Mouse (Mus musculus): Measurements from ENCODE around the gene Gm6525. TPM values are rescaled to one million over a fixed set of nuclear protein-coding genes. Genes with fewer than 3 reads are reported as not detected.

The Gm6525 gene
- polyA plus RNA-seq, 1 experiment: not detected

DNA sequence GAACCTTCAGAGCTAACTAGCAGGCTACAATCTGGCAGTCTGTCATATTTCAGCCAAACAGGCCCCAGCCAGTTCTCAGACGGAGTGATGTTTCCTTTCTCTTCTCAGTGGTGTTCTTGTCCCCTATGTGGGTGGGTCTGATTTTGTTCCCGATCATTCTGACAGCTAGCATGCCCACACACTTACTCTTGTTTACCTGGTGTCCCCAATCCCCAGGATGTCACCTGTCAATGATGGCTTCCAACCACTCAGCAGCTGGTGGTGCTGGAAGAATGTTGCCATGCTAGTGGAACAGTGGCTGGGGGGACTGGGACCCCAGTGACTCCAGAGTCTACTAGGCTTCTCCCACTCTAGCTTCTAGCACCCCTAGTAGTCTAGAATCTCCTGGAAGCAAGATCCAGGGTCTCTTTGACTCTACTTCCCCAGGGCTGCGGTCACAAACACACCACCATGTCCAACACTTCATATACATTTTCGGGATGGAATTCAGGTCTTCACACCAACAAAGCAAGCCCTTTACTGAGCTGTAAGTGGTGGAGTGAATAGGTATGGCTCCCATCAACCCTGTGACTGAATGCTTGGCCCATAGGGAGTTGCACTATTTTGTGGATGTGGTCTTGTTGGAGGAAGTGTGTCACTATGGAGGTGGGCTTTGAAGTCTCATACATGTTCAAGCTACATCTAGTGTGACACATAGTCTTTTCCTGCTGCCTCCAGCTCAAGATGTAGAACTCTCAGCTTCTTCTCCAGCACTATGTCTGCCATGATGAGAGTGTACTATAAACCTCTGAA, 16.1 kb upstream of the Gm6525 start:
- no peaks in the 10 kb centered on the region for H3K27me3 ChIP-seq (ENCODE audit: control insufficient read depth, insufficient read depth, low read length, poor library complexity, severe bottlenecking)
- H3K9ac ChIP-seq (ENCODE audit: low read depth, poor library complexity, severe bottlenecking): no peak overlapping the region
- no peaks in the 10 kb centered on the region for H3K9me3 ChIP-seq (replicated peaks; ENCODE audit: control insufficient read depth, insufficient read depth, low read length, poor library complexity, severe bottlenecking)
- TF ChIP-seq CTCF (IDR thresholded peaks at IDR 0.05; ENCODE audit: low read depth, low read length) (no peak), EP300 (IDR thresholded peaks at IDR 0.05; ENCODE audit: insufficient read depth, low read depth, low read length) (no peak), POLR2A (IDR thresholded peaks at IDR 0.05; ENCODE audit: insufficient read depth, low read length) (no peak)
- H3K4me1 ChIP-seq (ENCODE audit: control insufficient read depth, insufficient read depth, low read length): no peaks in the 10 kb centered on the region
- no peak overlapping the region for H3K27ac ChIP-seq (ENCODE audit: insufficient read depth, low read length)
- H3K4me3 ChIP-seq (ENCODE audit: low read depth, low read length): no peak overlapping the region
- H3K36me3 ChIP-seq (ENCODE audit: control insufficient read depth, insufficient read depth, low read length, poor library complexity, severe bottlenecking): no peaks in the 10 kb centered on the region

DNA sequence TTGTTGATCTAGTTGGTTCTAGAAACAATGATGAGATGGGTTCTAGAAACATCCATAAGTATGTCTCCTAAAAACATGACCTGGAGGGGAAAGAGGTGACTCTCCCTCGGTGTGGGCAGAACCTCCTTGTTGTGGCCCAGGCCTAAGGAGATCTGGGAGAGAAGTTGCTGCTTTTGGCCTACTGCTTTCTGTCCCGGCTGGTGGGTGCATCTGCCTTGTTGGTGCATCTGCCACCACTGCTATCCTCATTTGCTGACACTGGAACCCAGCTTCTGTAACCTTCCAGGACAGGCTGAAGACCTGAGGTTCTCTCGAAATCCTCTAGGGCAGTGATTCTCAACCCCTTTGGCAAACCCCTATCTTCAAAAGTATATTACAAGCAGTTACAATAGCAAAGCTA, 8.5 kb upstream of the Gm6525 start:
- Histone ChIP-seq H3K4me3 (ENCODE audit: low read depth, low read length) (no peak overlapping the region), H3K4me1 (ENCODE audit: control insufficient read depth, insufficient read depth, low read length) (no peaks in the 10 kb centered on the region), H3K9me3 (replicated peaks; ENCODE audit: control insufficient read depth, insufficient read depth, low read length, poor library complexity, severe bottlenecking) (no peaks in the 10 kb centered on the region), H3K27ac (ENCODE audit: insufficient read depth, low read length) (no peak overlapping the region), H3K36me3 (ENCODE audit: control insufficient read depth, insufficient read depth, low read length, poor library complexity, severe bottlenecking) (no peaks in the 10 kb centered on the region; the same call in 1 of the 2 replicates), H3K27me3 (ENCODE audit: control insufficient read depth, insufficient read depth, low read length, poor library complexity, severe bottlenecking) (no peaks in the 10 kb centered on the region), H3K9ac (ENCODE audit: low read depth, poor library complexity, severe bottlenecking) (no peak overlapping the region)
- TF ChIP-seq POLR2A (IDR thresholded peaks at IDR 0.05; ENCODE audit: insufficient read depth, low read length) (no peak), EP300 (IDR thresholded peaks at IDR 0.05; ENCODE audit: insufficient read depth, low read depth, low read length) (no peak), CTCF (IDR thresholded peaks at IDR 0.05; ENCODE audit: low read depth, low read length) (no peak)

DNA sequence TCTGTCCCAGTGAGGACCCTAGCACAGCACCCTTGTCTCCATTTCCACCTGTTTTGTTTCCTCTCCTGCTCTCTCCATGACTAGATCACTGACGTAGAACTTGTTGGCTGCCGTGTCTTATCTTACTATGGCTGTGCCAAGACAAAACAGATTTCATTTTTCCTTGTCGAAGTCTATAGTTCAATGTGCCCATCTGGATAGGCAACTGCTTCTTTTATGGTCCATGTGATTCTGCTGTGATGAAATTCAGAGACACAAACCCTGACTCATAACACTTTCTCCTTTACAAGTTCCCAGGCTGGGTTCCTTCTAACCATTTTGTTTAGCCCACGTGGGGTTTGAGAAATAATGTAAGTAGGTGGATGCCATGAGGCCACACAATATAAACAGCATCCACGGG, 7.8 kb upstream of the Gm6525 start:
- Histone ChIP-seq H3K4me1 (ENCODE audit: control insufficient read depth, insufficient read depth, low read length) (no peaks in the 10 kb centered on the region), H3K9ac (ENCODE audit: low read depth, poor library complexity, severe bottlenecking) (no peak overlapping the region), H3K36me3 (ENCODE audit: control insufficient read depth, insufficient read depth, low read length, poor library complexity, severe bottlenecking) (no peaks in the 10 kb centered on the region; the same call in 1 of the 2 replicates), H3K4me3 (ENCODE audit: low read depth, low read length) (no peak overlapping the region), H3K9me3 (replicated peaks; ENCODE audit: control insufficient read depth, insufficient read depth, low read length, poor library complexity, severe bottlenecking) (no peaks in the 10 kb centered on the region), H3K27ac (ENCODE audit: insufficient read depth, low read length) (no peak overlapping the region), H3K27me3 (ENCODE audit: control insufficient read depth, insufficient read depth, low read length, poor library complexity, severe bottlenecking) (no peaks in the 10 kb centered on the region)
- TF ChIP-seq CTCF (IDR thresholded peaks at IDR 0.05; ENCODE audit: low read depth, low read length): no peak
- TF ChIP-seq POLR2A (IDR thresholded peaks at IDR 0.05; ENCODE audit: insufficient read depth, low read length): no peak
- no peak for TF ChIP-seq EP300 (IDR thresholded peaks at IDR 0.05; ENCODE audit: insufficient read depth, low read depth, low read length)

DNA sequence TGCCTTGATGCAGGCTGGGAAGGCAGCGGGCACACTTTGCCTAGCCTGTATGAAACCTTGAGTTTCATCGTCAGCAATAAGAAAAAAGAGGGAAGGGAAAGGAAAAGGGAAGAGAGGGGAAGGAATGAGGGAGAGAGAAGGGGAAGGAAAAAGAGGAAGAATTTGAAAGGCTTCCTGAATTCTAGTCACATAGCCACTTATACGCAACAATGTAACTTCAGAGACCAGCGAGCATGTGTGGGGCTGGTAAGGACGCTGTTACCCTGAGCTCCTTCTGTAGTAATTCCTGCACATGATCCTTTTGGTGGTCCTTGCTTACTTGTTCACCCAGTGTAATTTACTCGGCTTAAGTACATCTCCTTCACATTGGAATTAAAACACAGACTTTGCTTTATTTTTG, 5.0 kb upstream of the Gm6525 start:
- Histone ChIP-seq H3K27ac (ENCODE audit: insufficient read depth, low read length) (no peak overlapping the region), H3K9ac (ENCODE audit: low read depth, poor library complexity, severe bottlenecking) (no peak overlapping the region), H3K36me3 (ENCODE audit: control insufficient read depth, insufficient read depth, low read length, poor library complexity, severe bottlenecking) (peaks cover 5% of the 10 kb centered on the region; the same call in 1 of the 2 replicates), H3K9me3 (replicated peaks; ENCODE audit: control insufficient read depth, insufficient read depth, low read length, poor library complexity, severe bottlenecking) (no peaks in the 10 kb centered on the region), H3K4me3 (ENCODE audit: low read depth, low read length) (no peak overlapping the region), H3K4me1 (ENCODE audit: control insufficient read depth, insufficient read depth, low read length) (no peaks in the 10 kb centered on the region), H3K27me3 (ENCODE audit: control insufficient read depth, insufficient read depth, low read length, poor library complexity, severe bottlenecking) (no peaks in the 10 kb centered on the region)
- TF ChIP-seq EP300 (IDR thresholded peaks at IDR 0.05; ENCODE audit: insufficient read depth, low read depth, low read length) (no peak), POLR2A (IDR thresholded peaks at IDR 0.05; ENCODE audit: insufficient read depth, low read length) (no peak), CTCF (IDR thresholded peaks at IDR 0.05; ENCODE audit: low read depth, low read length) (no peak)

DNA sequence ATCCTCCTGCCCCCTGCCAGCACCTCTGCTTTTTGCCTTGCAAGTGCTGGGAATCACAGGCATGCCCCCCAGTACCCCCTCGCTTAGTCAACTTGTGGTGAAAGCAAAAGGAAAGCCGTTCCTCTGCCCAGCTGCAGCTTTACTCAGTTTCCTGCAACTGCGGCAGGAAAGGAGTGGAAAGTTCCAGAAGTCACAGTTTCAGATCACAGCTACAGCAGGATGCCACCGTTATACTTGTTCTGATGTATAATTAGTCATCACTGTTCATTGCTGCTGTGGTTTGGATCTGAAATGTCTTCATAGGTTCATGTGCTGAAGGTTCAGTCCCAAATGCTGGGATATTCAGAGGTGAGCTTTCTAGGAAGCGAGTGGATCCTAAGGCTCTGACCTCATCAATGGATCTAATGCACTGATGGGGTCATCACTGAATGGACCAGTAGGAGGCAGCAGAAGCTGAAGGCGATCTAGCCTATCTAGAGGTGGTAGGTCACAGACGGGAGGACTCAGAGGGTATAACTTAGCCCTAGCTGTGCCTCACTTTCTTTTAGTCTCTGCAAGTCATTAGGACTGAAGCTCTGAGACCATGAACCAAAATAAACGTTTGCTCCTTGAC, 4.4 kb upstream of the Gm6525 start:
- peaks cover 5% of the 10 kb centered on the region; the same call in 1 of the 2 replicates for H3K36me3 ChIP-seq (ENCODE audit: control insufficient read depth, insufficient read depth, low read length, poor library complexity, severe bottlenecking)
- H3K4me3 ChIP-seq (ENCODE audit: low read depth, low read length): no peak overlapping the region
- no peak overlapping the region for H3K9ac ChIP-seq (ENCODE audit: low read depth, poor library complexity, severe bottlenecking)
- no peaks in the 10 kb centered on the region for H3K27me3 ChIP-seq (ENCODE audit: control insufficient read depth, insufficient read depth, low read length, poor library complexity, severe bottlenecking)
- H3K9me3 ChIP-seq (replicated peaks; ENCODE audit: control insufficient read depth, insufficient read depth, low read length, poor library complexity, severe bottlenecking): no peaks in the 10 kb centered on the region
- no peaks in the 10 kb centered on the region for H3K4me1 ChIP-seq (ENCODE audit: control insufficient read depth, insufficient read depth, low read length)
- H3K27ac ChIP-seq (ENCODE audit: insufficient read depth, low read length): no peak overlapping the region
- TF ChIP-seq CTCF (IDR thresholded peaks at IDR 0.05; ENCODE audit: low read depth, low read length): peak; percentile 51
- TF ChIP-seq EP300 (IDR thresholded peaks at IDR 0.05; ENCODE audit: insufficient read depth, low read depth, low read length): no peak
- no peak for TF ChIP-seq POLR2A (IDR thresholded peaks at IDR 0.05; ENCODE audit: insufficient read depth, low read length)

DNA sequence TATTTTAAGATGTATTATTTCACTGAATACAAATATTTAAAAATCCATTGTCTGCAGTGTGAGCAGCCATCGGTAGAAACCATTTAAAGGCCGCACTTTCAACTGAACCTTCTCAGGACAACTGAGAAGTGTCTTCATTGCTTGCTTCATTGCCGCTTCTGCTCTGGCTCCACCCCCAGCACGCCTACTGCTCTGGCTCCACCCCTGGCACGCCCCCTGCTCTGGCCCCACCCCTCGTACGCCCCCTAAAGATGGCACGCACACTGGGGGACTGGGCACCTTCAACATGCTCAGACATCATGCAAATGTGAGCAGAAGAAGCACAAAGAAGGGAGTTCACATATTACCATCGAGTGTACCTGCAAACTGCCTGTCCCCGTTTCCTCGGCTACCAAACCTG, 1.5 kb upstream of the Gm6525 start:
- no peak for TF ChIP-seq CTCF (IDR thresholded peaks at IDR 0.05; ENCODE audit: low read depth, low read length)
- no peak for TF ChIP-seq EP300 (IDR thresholded peaks at IDR 0.05; ENCODE audit: insufficient read depth, low read depth, low read length)
- no peak for TF ChIP-seq POLR2A (IDR thresholded peaks at IDR 0.05; ENCODE audit: insufficient read depth, low read length)
- H3K36me3 ChIP-seq (ENCODE audit: control insufficient read depth, insufficient read depth, low read length, poor library complexity, severe bottlenecking): peaks cover 8% of the 10 kb centered on the region; the same call in 1 of the 2 replicates
- no peaks in the 10 kb centered on the region for H3K27me3 ChIP-seq (ENCODE audit: control insufficient read depth, insufficient read depth, low read length, poor library complexity, severe bottlenecking)

More for the DNA sequence above, 1.5 kb upstream of the Gm6525 start:
- peak overlapping the region; percentile 52 for H3K4me3 ChIP-seq (ENCODE audit: low read depth, low read length)
- H3K4me1 ChIP-seq (ENCODE audit: control insufficient read depth, insufficient read depth, low read length): no peaks in the 10 kb centered on the region
- H3K9me3 ChIP-seq (replicated peaks; ENCODE audit: control insufficient read depth, insufficient read depth, low read length, poor library complexity, severe bottlenecking): no peaks in the 10 kb centered on the region
- no peak overlapping the region for H3K27ac ChIP-seq (ENCODE audit: insufficient read depth, low read length)
- no peak overlapping the region for H3K9ac ChIP-seq (ENCODE audit: low read depth, poor library complexity, severe bottlenecking)

Measured in ES-Bruce4 (cell line).